Mouse (Mus musculus) thymus, postnatal 25 days (tissue): ENCODE results near the gene Efcab5.
"Not testable (repeated sequence)": the region's sequence is repeated elsewhere in the genome, so short reads cannot be mapped to it uniquely, and the experiment has no call there.

Experiments used
- DNase-seq: peaks from one replicate; pipeline ENCODE4 v3.0.0; 2022

Efcab5 gene

DNA sequence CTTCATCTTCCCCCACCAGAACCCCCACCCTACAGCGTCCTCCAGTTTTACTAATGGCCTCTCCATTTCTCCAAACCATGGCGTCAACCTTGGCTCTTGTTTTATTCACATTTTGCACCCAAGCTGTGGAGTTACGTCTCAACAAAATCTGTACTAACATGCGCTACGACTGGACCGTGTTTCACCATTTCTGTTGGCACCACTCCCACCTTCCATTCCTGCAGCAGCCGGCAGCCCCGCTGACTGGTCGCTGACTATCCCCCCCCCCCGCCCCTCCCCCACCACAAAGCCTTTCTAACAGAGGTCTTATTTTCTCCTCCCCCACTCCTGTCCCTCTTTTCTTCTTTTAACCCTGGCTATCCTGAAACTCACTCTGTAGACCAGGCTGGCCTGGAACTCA, 93.6 kb downstream of the Efcab5 start:
- no peak for DNase-seq

DNA sequence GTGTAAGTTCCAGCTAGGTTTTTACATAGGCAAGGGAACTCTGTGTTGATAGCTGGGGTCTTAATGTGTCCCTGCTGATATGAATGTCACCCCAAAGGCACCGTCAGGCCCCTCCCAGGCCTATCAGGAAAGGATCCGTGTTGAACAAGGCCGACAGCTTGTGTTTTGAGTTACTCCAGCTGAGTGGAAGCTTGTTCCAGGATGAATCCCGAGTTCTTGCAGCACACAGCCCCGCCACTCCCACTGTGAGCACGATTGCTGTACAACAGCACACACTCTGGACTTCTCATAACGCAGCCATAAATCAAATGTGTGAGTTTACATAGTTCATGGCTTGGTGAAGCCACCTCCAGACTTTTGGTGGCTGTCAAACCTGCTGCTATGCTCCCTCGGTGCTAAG, 94.6 kb downstream of the Efcab5 start:
- no peak for DNase-seq

DNA sequence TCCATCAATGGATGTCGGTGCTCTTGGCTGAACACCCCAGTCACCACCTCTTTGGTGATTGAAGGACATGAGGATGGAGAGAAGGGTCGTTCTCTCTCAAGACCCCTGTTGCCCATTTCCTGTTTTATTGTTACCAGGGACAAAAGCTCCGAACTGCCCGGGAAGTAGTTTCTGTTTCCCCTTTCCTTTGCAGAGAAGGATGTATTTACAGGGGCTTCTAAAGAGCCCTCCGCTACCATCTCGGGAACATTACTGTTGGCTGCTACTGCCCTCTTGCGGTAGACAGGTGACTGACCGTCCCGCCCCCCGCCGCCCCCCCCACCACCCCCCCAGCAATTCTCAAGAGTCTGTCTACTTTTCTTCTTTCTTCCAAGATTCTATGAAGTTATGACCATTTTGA, 95.6 kb downstream of the Efcab5 start:
- peak; percentile 62 for DNase-seq

DNA sequence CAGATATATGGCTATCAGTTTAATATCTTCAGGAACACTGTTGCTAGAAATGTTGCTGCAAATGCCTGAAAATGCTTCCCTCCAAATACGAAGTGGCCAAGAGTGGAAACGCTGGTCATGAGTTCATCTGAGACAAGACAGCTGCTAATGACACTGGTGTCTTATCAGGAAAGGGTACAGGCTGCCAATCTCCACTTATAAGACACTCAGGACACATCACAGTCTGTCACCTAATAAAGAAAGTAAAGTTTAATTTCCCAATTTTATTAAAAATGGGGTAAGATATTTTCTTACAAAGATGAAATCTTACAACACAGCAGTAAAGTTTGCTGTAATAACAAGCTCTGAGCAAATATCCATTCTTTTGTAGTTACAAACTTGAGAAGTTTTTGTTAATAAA, 99.6 kb downstream of the Efcab5 start:
- DNase-seq = no peak

DNA sequence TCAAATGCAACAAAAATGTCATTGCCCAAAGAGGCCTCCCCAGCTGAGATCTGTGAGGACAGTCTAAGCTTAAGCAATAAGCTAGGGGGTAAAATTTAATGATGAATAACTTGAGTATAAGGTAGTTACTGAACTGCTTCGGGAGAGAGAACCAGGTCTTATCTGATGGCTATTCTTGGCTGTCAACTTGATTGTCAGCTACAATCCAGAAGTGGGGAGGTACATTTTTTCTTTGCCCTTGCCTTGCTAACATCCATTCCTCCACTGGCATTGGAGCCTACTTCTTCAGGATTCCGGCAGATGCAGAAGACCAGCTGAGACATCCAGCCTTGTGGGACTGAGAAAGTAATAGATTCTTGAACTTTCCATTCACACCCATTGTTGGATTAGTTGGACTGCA, 101.8 kb downstream of the Efcab5 start:
- DNase-seq = no peak

DNA sequence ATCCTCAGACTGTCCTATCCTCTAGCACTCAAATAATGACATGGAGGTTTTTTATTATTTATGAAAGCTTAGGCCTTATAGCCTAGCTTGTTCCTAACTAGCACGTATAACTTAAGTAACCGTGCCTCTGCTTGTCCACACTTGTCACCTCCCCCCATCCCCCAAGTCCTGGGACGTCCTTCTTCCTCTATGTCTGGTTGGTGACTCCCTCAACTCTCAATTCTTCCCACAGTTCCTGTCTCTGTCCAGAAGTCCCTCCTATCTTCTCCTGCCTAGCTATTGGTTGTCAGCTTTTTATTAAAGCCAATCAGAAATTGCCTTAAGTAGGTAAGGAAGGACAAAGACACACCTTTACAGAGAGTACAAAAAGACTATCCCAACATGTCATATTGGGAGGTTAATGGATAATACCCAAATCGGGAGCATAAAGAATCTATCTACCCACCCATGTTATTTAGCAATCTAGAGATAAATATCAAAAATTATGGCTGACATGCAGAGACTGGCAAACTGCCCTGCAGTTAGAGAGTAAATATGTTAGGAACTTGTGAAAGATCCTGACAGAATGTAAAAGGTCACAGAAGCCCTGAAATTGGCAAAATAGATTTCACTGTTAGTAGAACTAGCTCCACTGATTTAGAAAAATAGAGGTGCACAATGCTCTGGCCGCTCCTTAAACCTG, 104.6 kb downstream of the Efcab5 start:
- DNase-seq = no peak

DNA sequence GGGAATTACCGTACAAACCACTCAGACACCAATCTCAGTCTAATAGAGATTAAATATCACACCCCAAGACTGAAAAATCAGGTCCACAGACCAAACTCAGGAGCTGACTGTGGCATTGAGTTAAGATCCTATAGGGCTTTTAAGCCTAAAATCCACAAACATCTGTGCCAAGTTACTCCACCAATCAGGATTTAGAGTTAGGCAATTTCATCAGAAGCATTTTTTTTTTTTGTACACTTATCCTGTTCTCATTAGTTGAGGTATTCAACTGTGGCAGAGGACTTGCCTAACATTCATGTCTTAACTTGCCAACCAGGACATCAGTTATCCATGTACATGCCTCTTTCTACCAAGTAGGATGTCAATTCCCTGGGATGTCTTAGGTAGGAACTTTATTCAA, 109.4 kb downstream of the Efcab5 start:
- no peak for DNase-seq

DNA sequence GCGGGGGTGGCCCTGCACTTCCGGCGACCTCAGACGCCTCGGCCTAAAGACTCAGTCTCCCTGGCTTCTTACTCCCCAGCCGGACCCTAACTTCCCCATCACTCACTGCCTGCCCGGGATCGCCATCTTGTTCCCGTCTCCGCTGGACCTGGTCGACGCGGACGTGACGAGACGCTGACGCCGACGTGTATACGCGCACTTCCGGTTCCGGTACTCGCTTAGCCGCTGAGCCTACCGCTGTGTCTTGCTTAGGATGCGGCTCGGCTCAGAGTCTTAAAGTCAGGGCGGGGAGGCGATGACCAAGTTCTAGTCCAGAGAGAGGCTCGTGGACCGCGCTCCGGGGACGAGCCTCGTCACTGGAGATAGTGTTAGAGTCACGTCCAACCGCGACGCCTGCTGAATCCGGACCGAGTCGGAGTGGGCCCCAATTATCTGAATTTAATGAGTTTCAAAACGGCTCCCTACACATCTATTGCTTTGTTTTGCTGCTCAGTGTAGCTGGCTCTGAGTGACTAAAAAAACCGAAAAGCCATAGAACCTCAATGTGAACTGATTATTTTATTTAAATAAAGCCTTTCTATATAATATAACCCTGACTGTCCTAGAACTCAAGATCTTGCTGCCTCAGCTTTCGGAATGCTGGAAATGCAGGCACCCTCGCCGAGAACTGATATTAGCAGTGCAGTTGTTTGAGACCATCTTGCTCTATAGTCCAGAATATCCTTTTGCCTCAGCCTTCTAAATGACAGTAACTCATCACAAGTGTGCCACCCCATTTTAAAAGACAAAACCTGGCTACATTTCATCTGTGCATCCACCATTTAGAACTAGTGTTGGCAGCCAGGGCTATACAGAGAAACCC, 110.3 kb downstream of the Efcab5 start, which contains the start of gene Nsrp1:
Gene Nsrp1 (minus strand): TSS at position 163 of the 862 bp plus-strand sequence.
- peak; percentile 89 for DNase-seq

DNA sequence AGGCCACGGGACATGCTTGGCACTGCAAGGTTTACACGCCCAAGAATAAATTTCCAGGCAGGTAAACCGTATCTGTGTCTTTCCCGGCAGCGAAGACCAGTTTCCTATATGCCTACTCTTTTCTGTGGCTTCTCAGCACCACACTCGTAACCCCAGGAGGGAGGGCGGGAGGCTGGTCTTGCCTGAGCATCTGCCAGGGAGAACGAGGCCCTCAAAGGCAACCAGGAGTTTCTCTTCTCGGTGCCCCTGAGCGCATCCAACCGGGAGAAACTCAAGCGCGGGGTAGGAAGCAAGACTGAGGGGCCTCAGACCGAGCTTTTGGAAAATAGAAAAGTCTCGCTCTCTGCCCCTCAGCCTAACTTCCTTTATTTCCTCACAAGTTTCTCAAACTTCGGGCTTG, 111.0 kb downstream of the Efcab5 start:
- DNase-seq = peak; percentile 25

DNA sequence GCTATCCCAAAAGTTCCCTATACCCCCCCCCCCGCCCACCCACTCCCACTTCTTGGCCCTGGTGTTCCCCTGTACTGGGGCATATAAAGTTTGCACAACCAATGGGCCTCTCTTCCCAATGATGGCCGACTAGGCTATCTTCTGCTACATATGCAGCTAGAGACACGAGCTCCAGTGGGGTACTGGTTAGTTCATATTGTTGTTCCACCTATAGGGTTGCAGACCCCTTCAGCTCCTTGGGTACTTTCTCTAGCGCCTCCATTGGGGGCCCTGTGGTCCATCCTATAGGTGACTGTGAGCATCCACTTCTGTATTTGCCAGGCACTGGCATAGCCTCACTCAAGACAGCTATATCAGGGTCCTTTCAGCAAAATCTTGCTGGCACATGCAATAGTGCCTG, 111.4 kb downstream of the Efcab5 start:
- not testable (repeated sequence) for DNase-seq

DNA sequence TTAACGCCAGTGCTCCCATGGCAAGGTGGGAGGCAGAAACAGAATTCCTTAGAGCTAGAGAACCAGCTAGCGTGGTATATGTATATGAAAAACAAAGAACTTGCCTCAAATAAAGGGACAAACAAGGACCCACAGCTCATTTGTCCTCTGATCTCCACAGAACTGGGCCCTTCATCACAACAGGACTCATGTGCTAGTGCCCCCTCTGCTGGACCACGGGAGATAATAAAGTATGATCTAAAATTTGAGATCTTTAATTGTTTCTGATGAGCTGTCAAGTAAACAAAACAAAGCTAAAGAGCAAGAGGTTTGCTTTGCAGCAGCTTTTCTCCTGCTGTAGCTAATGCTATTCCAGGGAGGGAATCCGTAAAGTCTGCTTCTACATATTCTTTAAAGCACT, 118.0 kb downstream of the Efcab5 start:
- peak; percentile 12 for DNase-seq

DNA sequence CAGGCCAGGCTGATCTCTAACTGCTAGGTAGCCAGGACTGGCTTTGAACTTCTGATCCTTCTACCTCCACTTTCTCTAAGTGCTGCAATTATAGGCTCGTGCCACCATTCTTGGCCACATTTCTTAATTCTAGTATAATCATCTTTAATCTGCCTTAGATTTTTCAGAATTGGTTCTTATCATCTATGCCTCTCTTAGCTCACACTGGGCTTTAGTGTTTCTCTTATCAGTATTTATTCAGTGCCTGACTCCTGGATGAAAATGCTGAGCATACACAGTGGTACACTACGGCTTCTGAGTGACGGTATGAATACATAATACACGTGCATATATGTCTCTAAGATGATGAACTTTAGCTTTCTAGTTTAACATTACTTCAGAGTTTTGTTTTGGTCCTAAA, 119.9 kb downstream of the Efcab5 start:
- no peak for DNase-seq

DNA sequence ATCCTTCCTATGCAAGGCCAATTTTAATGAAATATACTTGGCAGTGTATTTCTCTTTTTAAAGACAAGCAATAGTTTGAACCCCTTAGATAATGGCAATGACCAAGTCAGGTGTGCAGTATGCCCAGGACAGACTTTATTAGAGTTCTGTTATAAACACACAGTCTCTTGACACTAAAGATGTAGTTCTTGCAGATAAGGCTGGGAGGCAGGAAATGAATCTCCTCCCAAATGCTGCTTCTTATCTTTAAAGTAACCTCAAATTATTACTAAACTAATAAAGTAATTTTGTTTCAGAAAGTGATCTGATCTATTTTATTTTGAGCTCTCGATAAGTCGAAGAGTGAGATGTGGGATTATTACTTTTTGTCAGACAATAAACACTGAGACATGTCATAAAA, 125.4 kb downstream of the Efcab5 start:
- DNase-seq = no peak

DNA sequence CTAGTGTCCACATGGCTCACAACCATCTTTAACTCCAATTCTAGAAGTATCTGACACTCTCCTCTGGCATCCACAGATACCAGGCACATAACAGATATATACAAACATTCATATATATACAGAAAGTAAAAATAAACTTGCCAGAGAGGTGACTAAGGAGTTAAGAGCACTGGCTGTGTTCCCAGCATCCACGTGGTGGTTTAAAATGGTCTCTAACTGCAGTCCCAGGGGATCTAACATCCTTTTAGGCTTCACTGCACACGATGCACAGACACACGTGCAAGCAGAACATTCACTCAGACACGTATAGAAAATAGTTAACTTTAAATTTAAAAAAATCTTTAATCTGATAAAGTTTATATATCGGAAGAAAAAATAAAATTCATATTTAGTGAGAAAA, 126.8 kb downstream of the Efcab5 start:
- DNase-seq = no peak

DNA sequence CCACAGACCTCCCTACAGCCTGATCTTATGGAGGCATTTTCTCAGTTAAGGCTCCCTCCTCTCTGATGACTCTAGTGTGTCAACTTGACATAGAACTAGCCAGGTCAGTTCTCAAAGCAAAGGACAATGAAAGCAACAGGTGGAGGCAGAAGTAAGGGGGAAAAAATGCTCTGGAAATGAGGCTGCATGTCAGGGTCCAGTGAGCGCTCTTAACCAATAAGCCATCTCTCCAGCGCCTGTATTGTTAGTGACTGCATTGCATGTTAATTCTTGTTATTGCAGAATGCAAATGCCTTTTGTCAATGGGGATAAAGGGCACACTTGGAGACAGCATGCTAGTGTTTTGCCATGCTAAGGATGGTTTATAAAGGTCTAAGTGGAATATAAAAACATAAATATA, 146.0 kb downstream of the Efcab5 start:
- no peak for DNase-seq

DNA sequence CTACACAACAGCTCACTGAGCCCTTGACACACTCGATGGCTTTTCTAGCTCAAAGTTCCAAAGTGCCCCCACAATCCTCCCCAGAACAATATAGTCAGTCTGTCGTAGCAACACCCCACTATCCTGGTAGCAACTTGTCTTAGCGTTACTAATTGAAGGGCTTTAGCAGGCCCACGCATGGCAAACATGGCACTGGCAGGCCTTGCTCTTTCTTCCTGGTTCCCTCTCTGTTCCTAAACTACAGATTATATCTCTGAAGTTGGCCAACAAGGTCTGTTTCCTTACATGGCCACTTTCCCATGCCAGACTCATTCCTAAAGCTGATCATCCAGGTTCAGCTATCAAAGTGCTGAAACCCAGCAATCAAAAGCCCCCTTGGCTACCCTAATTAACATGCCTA, 146.9 kb downstream of the Efcab5 start:
- DNase-seq = no peak
